Mouse (Mus musculus) embryo, embryonic 9.5 days (tissue): Measurements from ENCODE around the gene Slc8b1.

Source experiments
- DNase-seq: peaks from one replicate; pipeline ENCODE4 v3.0.0-alpha.2; 2017; ENCODE audit errors: extremely low spot score

Slc8b1 gene

GRCm38 (mm10) chr5:120510982-120511642 lies at the start of gene Slc8b1:
Gene Slc8b1, plus strand, starts transcription at chr5:120511168.
- peak; percentile 98 for DNase-seq

GRCm38 (mm10) chr5:120461902-120462301 lies 49.1 kb upstream of the Slc8b1 start:
- no peak for DNase-seq

GRCm38 (mm10) chr5:120464321-120464720 lies 46.6 kb upstream of the Slc8b1 start:
- no peak for DNase-seq

- DNase-seq, result no peak
These were observed 45.9 kb upstream of the Slc8b1 start for GRCm38 (mm10) chr5:120465062-120465461.

- DNase-seq, result no peak
These were observed 45.1 kb upstream of the Slc8b1 start for GRCm38 (mm10) chr5:120465860-120466259.

- peak; percentile 31 for DNase-seq
These were observed 43.9 kb upstream of the Slc8b1 start for GRCm38 (mm10) chr5:120467026-120467425.

- DNase-seq, result no peak
These were observed 42.6 kb upstream of the Slc8b1 start for GRCm38 (mm10) chr5:120468336-120468735.

GRCm38 (mm10) chr5:120468830-120469229 lies 42.1 kb upstream of the Slc8b1 start:
- DNase-seq, result no peak

GRCm38 (mm10) chr5:120471538-120471937 lies 39.4 kb upstream of the Slc8b1 start:
- DNase-seq, result no peak

- no peak for DNase-seq
These were observed 38.2 kb upstream of the Slc8b1 start, which contains the start of gene Sdsl for GRCm38 (mm10) chr5:120472770-120473169. Gene Sdsl, minus strand, starts transcription at chr5:120472810.

GRCm38 (mm10) chr5:120473361-120473760 lies 37.6 kb upstream of the Slc8b1 start:
- DNase-seq, result no peak

- DNase-seq, result no peak
These were observed 35.1 kb upstream of the Slc8b1 start for GRCm38 (mm10) chr5:120475861-120476260.

GRCm38 (mm10) chr5:120476296-120476695 lies 34.7 kb upstream of the Slc8b1 start, which contains the start of gene Sds:
Gene Sds, plus strand, starts transcription at chr5:120476526.
- peak; percentile 37 for DNase-seq

GRCm38 (mm10) chr5:120477993-120478392 lies 33.0 kb upstream of the Slc8b1 start:
- no peak for DNase-seq

GRCm38 (mm10) chr5:120479538-120479937 lies 31.4 kb upstream of the Slc8b1 start:
- no peak for DNase-seq

GRCm38 (mm10) chr5:120481205-120481604 lies 29.8 kb upstream of the Slc8b1 start:
- no peak for DNase-seq

GRCm38 (mm10) chr5:120483399-120483798 lies 27.6 kb upstream of the Slc8b1 start:
- DNase-seq, result no peak

- no peak for DNase-seq
These were observed 23.1 kb upstream of the Slc8b1 start for GRCm38 (mm10) chr5:120487844-120488243.

GRCm38 (mm10) chr5:120490679-120491192 lies 20.2 kb upstream of the Slc8b1 start:
- no peak for DNase-seq

- peak; percentile 54 for DNase-seq
These were observed 18.5 kb upstream of the Slc8b1 start for GRCm38 (mm10) chr5:120492437-120492836.

GRCm38 (mm10) chr5:120493440-120493839 lies 17.5 kb upstream of the Slc8b1 start:
- DNase-seq, result no peak

GRCm38 (mm10) chr5:120493873-120494395 lies 17.0 kb upstream of the Slc8b1 start:
- no peak for DNase-seq

- no peak for DNase-seq
These were observed 15.8 kb upstream of the Slc8b1 start for GRCm38 (mm10) chr5:120495064-120495702.
